Mouse (Mus musculus): Measurements from ENCODE around the gene Nr2e1. TPM values are rescaled to one million over a fixed set of nuclear protein-coding genes. Genes with fewer than 3 reads are reported as not detected.

Nr2e1 gene
- polyA plus RNA-seq, 1 experiment: not detected

DNA sequence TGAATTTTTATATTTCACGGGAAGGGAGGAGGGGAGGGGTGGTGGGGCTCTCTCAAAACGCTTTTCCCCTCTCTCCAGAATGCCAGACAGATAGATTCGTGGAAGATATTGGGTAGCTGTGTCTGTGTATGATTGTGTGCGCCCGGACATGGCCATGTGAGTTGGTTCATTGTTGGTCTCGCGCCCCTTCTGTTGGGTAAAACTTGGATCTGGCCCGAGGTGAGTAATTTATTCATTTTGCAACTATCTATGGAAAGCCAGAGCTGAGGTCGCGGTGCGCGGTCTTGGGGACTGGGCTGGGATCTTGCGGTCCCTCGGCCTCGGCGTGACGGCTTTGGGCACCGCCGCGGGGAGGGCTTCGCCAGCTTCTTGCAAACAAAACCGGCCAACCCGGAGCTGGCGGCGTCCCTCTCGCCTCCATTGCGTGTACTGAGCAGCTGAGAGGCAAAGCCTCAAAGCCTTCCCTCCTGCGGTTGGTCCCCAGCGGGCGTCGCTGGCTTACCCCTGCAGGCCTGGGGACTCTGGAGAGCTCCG is 537 bp upstream of the Nr2e1 start:
- TF ChIP-seq CTCF (IDR thresholded peaks at IDR 0.05; ENCODE audit: insufficient read depth, low read depth, low read length) (no peak), POLR2A (IDR thresholded peaks at IDR 0.05; ENCODE audit: insufficient read depth, low read depth, low read length) (no peak)
- H3K27ac ChIP-seq (ENCODE audit: insufficient read depth, low read depth, low read length): no peak overlapping the region
- H3K4me3 ChIP-seq (ENCODE audit: insufficient read depth, low read depth, low read length): peak overlapping the region; percentile 14; the same call in 1 of the 2 replicates
- 2% methylated on average over 32 of the region's 32 CpGs for WGBS
- H3K4me1 ChIP-seq (ENCODE audit: control insufficient read depth, insufficient read depth, low read length): peaks cover 26% of the 10 kb centered on the region

- H3K27ac ChIP-seq (ENCODE audit: insufficient read depth, low read depth, low read length): no peak overlapping the region
- WGBS: 1% methylated on average over 44 of the region's 44 CpGs
- peaks cover 26% of the 10 kb centered on the region for H3K4me1 ChIP-seq (ENCODE audit: control insufficient read depth, insufficient read depth, low read length)
- TF ChIP-seq CTCF (IDR thresholded peaks at IDR 0.05; ENCODE audit: insufficient read depth, low read depth, low read length) (no peak), POLR2A (IDR thresholded peaks at IDR 0.05; ENCODE audit: insufficient read depth, low read depth, low read length) (no peak)
- peak overlapping the region; percentile 34 for H3K4me3 ChIP-seq (ENCODE audit: insufficient read depth, low read depth, low read length)
Measured at GRCm38 (mm10) chr10:42582566-42583110, 794 bp downstream of the Nr2e1 start.

GRCm38 (mm10) chr10:42581694-42582565 is 1.5 kb downstream of the Nr2e1 start:
- peaks cover 26% of the 10 kb centered on the region for H3K4me1 ChIP-seq (ENCODE audit: control insufficient read depth, insufficient read depth, low read length)
- TF ChIP-seq CTCF (IDR thresholded peaks at IDR 0.05; ENCODE audit: insufficient read depth, low read depth, low read length) (no peak), POLR2A (IDR thresholded peaks at IDR 0.05; ENCODE audit: insufficient read depth, low read depth, low read length) (no peak)
- no peak overlapping the region for H3K27ac ChIP-seq (ENCODE audit: insufficient read depth, low read depth, low read length)
- 7% methylated on average over 45 of the region's 45 CpGs for WGBS
- peak overlapping the region; percentile 34 for H3K4me3 ChIP-seq (ENCODE audit: insufficient read depth, low read depth, low read length)

- Histone ChIP-seq H3K4me1 (ENCODE audit: control insufficient read depth, insufficient read depth, low read length) (peaks cover 26% of the 10 kb centered on the region), H3K4me3 (ENCODE audit: insufficient read depth, low read depth, low read length) (no peak overlapping the region), H3K27ac (ENCODE audit: insufficient read depth, low read depth, low read length) (no peak overlapping the region)
- 34% methylated on average over 7 of the region's 7 CpGs for WGBS
- TF ChIP-seq CTCF (IDR thresholded peaks at IDR 0.05; ENCODE audit: insufficient read depth, low read depth, low read length) (no peak), POLR2A (IDR thresholded peaks at IDR 0.05; ENCODE audit: insufficient read depth, low read depth, low read length) (no peak)
Measured at GRCm38 (mm10) chr10:42580951-42581277, 2.5 kb downstream of the Nr2e1 start.

DNA sequence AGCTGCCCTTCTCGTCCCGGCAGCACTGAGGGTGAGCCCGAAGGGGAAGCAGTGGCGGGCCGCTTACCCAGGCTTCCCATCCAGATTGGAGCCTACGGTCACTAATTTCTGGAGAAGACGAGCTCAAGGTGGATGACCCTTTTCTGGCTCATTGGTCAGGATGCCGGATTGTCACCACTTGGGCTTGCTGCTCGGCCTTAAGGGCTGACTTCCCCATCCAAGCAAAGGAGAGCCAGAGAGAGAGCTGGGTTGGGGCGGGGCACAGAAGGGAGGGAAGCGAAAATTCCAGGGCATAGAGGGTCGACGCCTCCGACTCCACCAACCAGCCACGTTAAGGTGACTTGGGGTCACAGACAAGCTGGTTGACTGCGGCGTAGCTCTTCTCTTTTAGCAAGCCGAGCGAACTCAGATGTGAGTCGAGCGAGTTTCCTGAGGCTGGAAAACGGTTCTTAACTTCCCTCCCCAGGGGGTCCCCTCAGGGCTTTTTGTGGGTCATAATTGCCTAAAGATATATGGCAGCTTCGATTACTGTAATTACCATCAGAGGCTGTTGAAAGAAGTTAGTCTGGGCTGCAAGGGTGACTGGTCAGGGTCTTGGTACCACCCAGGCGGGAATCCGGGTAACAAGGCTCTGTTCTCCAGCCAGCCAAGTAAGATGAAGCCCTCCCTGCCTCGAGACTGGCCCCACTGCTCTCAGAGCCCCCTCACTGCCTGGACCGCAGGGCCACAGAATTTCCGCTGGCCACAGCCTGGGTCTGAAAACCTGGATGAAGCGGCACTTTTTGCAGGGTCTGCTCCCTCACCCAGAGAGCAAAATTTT is 3.1 kb downstream of the Nr2e1 start:
- H3K27ac ChIP-seq (ENCODE audit: insufficient read depth, low read depth, low read length): no peak overlapping the region
- no peak overlapping the region for H3K4me3 ChIP-seq (ENCODE audit: insufficient read depth, low read depth, low read length)
- no peak for TF ChIP-seq CTCF (IDR thresholded peaks at IDR 0.05; ENCODE audit: insufficient read depth, low read depth, low read length)
- TF ChIP-seq POLR2A (IDR thresholded peaks at IDR 0.05; ENCODE audit: insufficient read depth, low read depth, low read length): no peak
- peaks cover 26% of the 10 kb centered on the region for H3K4me1 ChIP-seq (ENCODE audit: control insufficient read depth, insufficient read depth, low read length)
- 10% methylated on average over 29 of the region's 29 CpGs for WGBS

DNA sequence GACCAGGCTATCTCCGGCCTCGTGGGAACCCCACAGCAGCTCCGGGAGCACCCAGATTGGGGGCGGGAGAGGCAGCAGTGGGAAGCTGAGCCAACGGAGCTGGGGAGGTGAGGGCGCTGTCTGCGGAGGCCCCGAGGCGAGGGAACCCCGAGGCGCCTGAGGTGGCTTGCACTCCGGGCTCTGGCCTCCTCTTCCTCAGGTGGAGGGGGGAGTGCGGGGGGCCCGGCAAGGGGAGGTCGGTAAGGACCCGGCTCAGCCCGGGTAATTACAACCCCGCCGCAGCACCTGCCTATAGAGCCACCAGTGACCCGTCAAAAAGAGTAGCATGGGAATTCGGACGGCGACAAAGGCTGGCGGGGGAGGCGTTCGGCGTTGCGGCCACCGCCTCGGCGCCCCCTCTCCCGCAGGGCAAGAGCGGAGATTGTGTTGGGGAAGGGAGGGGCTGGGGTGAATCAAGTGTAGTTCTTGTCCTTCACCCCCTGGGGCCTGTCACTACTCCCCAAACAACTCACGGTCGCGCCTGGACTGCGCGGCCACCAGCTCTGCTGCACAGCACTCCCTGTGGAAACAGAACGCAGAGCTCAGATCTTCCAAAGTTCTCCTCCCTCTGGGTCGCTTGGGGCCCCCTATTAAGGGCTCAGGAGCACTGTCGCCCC is 3.8 kb downstream of the Nr2e1 start:
- peaks cover 26% of the 10 kb centered on the region for H3K4me1 ChIP-seq (ENCODE audit: control insufficient read depth, insufficient read depth, low read length)
- H3K27ac ChIP-seq (ENCODE audit: insufficient read depth, low read depth, low read length): no peak overlapping the region
- H3K4me3 ChIP-seq (ENCODE audit: insufficient read depth, low read depth, low read length): no peak overlapping the region
- WGBS: 2% methylated on average over 41 of the region's 41 CpGs
- TF ChIP-seq POLR2A (IDR thresholded peaks at IDR 0.05; ENCODE audit: insufficient read depth, low read depth, low read length) (no peak), CTCF (IDR thresholded peaks at IDR 0.05; ENCODE audit: insufficient read depth, low read depth, low read length) (no peak)

GRCm38 (mm10) chr10:42578698-42579474 is 4.5 kb downstream of the Nr2e1 start:
- H3K27ac ChIP-seq (ENCODE audit: insufficient read depth, low read depth, low read length): no peak overlapping the region
- WGBS: 8% methylated on average over 22 of the region's 22 CpGs
- TF ChIP-seq CTCF (IDR thresholded peaks at IDR 0.05; ENCODE audit: insufficient read depth, low read depth, low read length) (no peak), POLR2A (IDR thresholded peaks at IDR 0.05; ENCODE audit: insufficient read depth, low read depth, low read length) (no peak)
- H3K4me1 ChIP-seq (ENCODE audit: control insufficient read depth, insufficient read depth, low read length): peaks cover 20% of the 10 kb centered on the region
- no peak overlapping the region for H3K4me3 ChIP-seq (ENCODE audit: insufficient read depth, low read depth, low read length)

- TF ChIP-seq CTCF (IDR thresholded peaks at IDR 0.05; ENCODE audit: insufficient read depth, low read depth, low read length) (no peak), POLR2A (IDR thresholded peaks at IDR 0.05; ENCODE audit: insufficient read depth, low read depth, low read length) (no peak)
- WGBS: 9% methylated on average over 15 of the region's 15 CpGs
- Histone ChIP-seq H3K4me1 (ENCODE audit: control insufficient read depth, insufficient read depth, low read length) (peaks cover 15% of the 10 kb centered on the region), H3K4me3 (ENCODE audit: insufficient read depth, low read depth, low read length) (no peak overlapping the region), H3K27ac (ENCODE audit: insufficient read depth, low read depth, low read length) (no peak overlapping the region)
Measured at GRCm38 (mm10) chr10:42578281-42578675, 5.2 kb downstream of the Nr2e1 start.

Measured in olfactory bulb, adult 2 months (tissue).